Mouse (Mus musculus) kidney, postnatal 0 days (tissue): ENCODE results near the gene Tet3. TPM values are rescaled to one million over a fixed set of nuclear protein-coding genes. Genes with fewer than 3 reads are reported as not detected.

Experiments used
- ATAC-seq: fragments of 200-750 bp; cut with Nextera tagmentation; replicated peaks from 2 replicates; pipeline ENCODE4 v1.8.0; 2017; ENCODE audit warnings: low read depth, moderate number of reproducible peaks, moderate TSS enrichment, moderate library complexity; ENCODE audit not compliant: low FRiP score
- DNase-seq: peaks from one replicate; pipeline ENCODE4 v3.0.0-alpha.2; 2016; ENCODE audit warnings: low spot score
- H3K27ac ChIP-seq: fragments of 300-500 bp; sonication (generic); 2 replicates; pipeline ENCODE4 v1.5.1; 2014; ENCODE audit warnings: mild to moderate bottlenecking
- H3K27me3 ChIP-seq: fragments of 300-500 bp; sonication (generic); 2 replicates; pipeline ENCODE4 v1.6.1; 2014; ENCODE audit warnings: low read length, mixed read lengths; ENCODE audit not compliant: insufficient read depth
- H3K36me3 ChIP-seq: fragments of 300-500 bp; sonication (generic); 2 replicates; pipeline ENCODE4 v1.6.1; 2014; ENCODE audit warnings: low read length, mixed read lengths; ENCODE audit not compliant: insufficient read depth
- H3K4me1 ChIP-seq: fragments of 300-500 bp; sonication (generic); replicated peaks from 2 replicates; pipeline ENCODE4 v1.6.1; 2014; ENCODE audit warnings: antibody characterized with exemption, low read length, mixed read lengths; ENCODE audit not compliant: insufficient read depth
- H3K4me2 ChIP-seq: fragments of 300-500 bp; sonication (generic); 2 replicates; pipeline ENCODE4 v1.6.1; 2014; ENCODE audit warnings: mild to moderate bottlenecking, low read length, moderate library complexity, mixed read lengths
- H3K4me3 ChIP-seq: fragments of 300-500 bp; sonication (generic); replicated peaks from 2 replicates; pipeline ENCODE4 v1.5.1; 2014; ENCODE audit warnings: low read depth, low read length
- H3K9ac ChIP-seq: fragments of 300-500 bp; sonication (generic); 2 replicates; pipeline ENCODE4 v1.6.1; 2014; ENCODE audit warnings: low read depth, low read length
- H3K9me3 ChIP-seq: fragments of 300-500 bp; sonication (generic); replicated peaks from 2 replicates; pipeline ENCODE4 v1.6.1; 2016; ENCODE audit warnings: low read length, inconsistent platforms, mixed read lengths
- CTCF ChIP-seq: IDR thresholded peaks from 2 replicates; pipeline ENCODE4 v1.5.1; 2016; ENCODE audit warnings: antibody characterized with exemption, low read depth, mild to moderate bottlenecking, moderate library complexity
- WGBS: fragments of 180-500 bp; shearing (Covaris S2); extraction: QIAGEN DNeasy Blood & Tissue Kit; methylation state at CpG from one replicate; pipeline ENCODE4 v1.1.7; 2014; 5-methylcytosine and 5-hydroxymethylcytosine counted together
- polyA plus RNA-seq: library from polyadenylated mRNA; unstranded; fragments of >200 nt; fragmentation: Nextera tagmentation; extraction: Ambion mirVana; gene quantifications from 2 replicates; pipeline ENCODE4 v1.2.1, GENCODE M21; 2015

The Tet3 gene
- polyA plus RNA-seq, 1 experiment from 2014 or later, result 32.3 TPM

DNA sequence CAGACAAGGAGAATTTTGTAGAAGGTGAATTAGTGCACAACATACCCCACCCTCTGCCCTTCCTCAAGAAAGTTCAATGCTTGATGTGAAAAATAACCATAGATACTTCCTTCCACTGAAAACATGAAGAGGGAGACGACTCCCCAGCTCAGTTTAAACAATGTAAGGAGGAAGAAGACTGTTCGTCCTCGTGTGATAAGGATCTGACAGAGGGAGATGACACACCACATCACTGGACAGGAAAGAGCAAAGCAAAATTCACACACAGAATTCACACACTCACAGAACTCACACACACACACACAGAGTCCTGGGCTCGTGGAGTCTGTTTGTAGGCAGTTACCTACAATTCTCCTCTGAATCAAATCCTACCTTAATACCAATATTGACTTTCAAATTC, 31.7 kb upstream of the Tet3 start:
- Histone ChIP-seq H3K27ac (no peak overlapping the region), H3K27me3 (no peaks in the 10 kb centered on the region), H3K9me3 (no peaks in the 10 kb centered on the region), H3K4me3 (no peak overlapping the region), H3K36me3 (peaks cover 48% of the 10 kb centered on the region), H3K4me1 (no peaks in the 10 kb centered on the region), H3K9ac (no peak overlapping the region), H3K4me2 (no peak overlapping the region)
- ATAC-seq (no peak), DNase-seq (no peak)
- TF ChIP-seq CTCF, result no peak
- 67% methylated on average over 4 of the region's 4 CpGs for WGBS

DNA sequence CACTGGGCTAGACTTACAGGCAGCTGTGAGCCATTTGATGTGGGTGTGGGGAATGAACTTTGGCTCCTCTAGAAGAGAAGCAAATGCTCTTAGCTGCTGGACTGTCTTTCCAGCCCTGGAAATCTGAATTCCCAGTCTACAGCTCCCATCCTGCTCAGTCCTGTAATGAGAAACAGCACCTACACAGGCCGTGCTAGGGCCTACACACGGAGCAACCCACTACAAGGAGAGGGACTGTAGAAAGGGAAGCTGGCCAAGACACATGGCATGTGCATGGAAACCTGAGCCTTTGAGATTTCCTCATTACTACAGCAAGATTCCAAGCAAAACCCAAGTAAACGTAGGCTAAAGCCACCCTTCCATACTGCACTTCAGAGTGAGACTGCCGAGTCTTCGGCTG, 29.3 kb upstream of the Tet3 start:
- Histone ChIP-seq H3K36me3 (peaks cover 35% of the 10 kb centered on the region), H3K4me3 (no peak overlapping the region), H3K27ac (no peak overlapping the region), H3K4me2 (no peak overlapping the region), H3K27me3 (no peaks in the 10 kb centered on the region), H3K9me3 (no peaks in the 10 kb centered on the region), H3K9ac (no peak overlapping the region), H3K4me1 (no peaks in the 10 kb centered on the region)
- TF ChIP-seq CTCF, result no peak
- 90% methylated on average over 5 of the region's 5 CpGs for WGBS
- ATAC-seq (no peak), DNase-seq (no peak)

DNA sequence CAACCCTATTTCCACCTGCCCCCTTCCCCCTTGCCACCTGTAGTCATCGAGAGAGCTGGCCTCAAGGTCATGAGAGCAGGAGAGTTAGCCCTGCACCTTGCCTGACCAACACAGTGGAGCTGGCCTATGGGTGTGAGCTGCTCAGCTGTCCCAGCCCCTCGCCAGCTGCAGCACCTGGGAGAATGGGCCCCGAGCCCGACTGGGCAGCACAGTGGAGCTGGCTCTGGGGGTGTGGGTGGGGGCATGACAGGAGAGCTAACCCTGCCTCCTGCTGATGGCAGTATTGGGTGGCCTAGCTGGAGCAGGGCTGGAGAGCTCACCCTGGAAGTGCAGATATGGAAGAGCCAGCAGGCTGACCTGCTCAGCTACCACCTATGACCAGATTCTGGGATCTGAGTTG, 28.4 kb upstream of the Tet3 start:
- Histone ChIP-seq H3K4me3 (no peak overlapping the region), H3K9me3 (no peaks in the 10 kb centered on the region), H3K4me1 (peaks cover 2% of the 10 kb centered on the region; the same call in 1 of the 2 replicates), H3K27ac (no peak overlapping the region), H3K27me3 (no peaks in the 10 kb centered on the region), H3K4me2 (no peak overlapping the region), H3K36me3 (peaks cover 32% of the 10 kb centered on the region), H3K9ac (no peak overlapping the region)
- ATAC-seq (no peak), DNase-seq (no peak)
- WGBS, result 88% methylated on average over 4 of the region's 4 CpGs
- no peak for TF ChIP-seq CTCF

DNA sequence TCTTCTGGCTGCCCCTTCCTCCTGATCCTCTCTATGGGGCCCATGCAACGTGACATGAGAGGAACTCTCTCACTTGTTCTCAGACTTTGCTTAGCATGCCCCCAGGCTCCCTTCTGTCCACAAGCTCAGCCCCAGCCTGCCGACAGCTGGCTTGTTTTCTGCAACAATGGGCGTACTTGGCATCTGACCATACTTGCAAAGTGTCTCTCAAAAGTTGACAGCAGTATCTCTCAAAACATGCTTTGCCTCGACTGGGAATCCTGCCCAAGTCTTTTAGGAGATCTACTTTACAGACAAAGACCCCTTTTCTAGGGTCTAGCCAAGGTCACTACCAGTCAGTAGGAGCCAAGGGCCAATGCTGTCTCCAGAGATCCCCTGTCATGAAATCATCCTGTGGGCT, 27.0 kb upstream of the Tet3 start:
- Histone ChIP-seq H3K36me3 (peaks cover 39% of the 10 kb centered on the region), H3K27ac (no peak overlapping the region), H3K4me3 (no peak overlapping the region), H3K27me3 (no peaks in the 10 kb centered on the region), H3K9me3 (no peaks in the 10 kb centered on the region), H3K4me1 (peaks cover 4% of the 10 kb centered on the region; the same call in 1 of the 2 replicates), H3K4me2 (no peak overlapping the region), H3K9ac (no peak overlapping the region)
- 81% methylated on average over 4 of the region's 4 CpGs for WGBS
- no peak for TF ChIP-seq CTCF
- ATAC-seq (no peak), DNase-seq (no peak)

DNA sequence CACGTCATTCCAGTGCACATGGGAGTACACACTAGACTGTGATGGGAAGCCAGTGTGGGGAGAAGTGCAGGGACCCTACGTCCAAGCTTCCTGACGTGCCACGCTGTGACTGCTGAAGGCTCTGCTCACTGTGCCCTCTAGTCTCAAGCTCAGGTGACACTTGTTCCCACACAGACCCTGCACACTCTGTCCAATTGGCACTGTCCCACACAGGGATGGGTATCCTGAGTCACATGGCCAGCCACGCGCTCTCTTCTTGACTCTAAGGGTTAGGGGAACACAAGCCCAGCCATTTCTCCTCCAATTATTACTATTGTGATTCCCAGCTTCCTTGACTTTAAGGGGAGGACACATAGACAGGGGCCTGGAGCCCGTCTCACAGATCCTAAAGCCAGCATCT, 24.9 kb upstream of the Tet3 start:
- TF ChIP-seq CTCF, result no peak
- H3K36me3 ChIP-seq, result peaks cover 36% of the 10 kb centered on the region
- no peak overlapping the region for H3K4me3 ChIP-seq
- WGBS, result 95% methylated on average over 7 of the region's 7 CpGs
- ATAC-seq (no peak), DNase-seq (no peak)
- H3K4me2 ChIP-seq, result no peak overlapping the region
- no peak overlapping the region for H3K9ac ChIP-seq
- no peaks in the 10 kb centered on the region for H3K9me3 ChIP-seq
- no peaks in the 10 kb centered on the region for H3K27me3 ChIP-seq
- H3K4me1 ChIP-seq, result peaks cover 4% of the 10 kb centered on the region; the same call in 1 of the 2 replicates
- no peak overlapping the region for H3K27ac ChIP-seq

DNA sequence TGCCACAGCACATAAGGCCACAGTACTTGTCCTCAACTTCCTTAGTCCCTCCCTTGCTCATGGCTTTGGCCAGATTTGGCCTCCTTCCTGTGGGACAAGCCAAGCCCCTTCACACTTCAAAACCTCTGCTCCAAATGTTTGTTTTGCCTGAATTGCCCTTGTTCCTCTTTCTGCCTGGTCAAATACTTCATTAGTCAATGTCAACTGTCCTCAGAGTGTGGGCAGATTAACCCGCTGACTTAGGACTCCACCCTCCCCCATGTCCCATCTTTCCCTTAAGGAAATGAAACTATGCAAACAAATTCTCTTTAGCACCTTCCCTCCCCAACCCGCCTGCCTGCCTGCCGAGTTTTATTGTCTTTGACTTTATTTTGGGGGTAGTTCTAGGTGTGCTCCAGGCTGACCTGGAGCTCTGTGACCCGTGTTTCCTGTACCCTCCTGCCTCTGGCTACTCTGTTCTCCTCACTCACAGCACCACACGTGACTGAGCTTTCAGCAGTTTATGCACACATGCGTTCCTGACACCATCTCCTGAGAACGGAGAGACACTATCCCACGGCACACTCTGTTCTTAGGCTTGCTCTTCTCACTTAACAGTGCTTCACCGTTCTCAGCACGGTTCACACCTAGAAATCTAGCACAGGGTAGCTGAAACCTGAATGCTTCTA, 23.7 kb upstream of the Tet3 start:
- WGBS, result 37% methylated on average over 10 of the region's 10 CpGs
- no peak overlapping the region for H3K4me3 ChIP-seq
- H3K4me2 ChIP-seq, result no peak overlapping the region
- peaks cover 26% of the 10 kb centered on the region for H3K36me3 ChIP-seq
- no peak overlapping the region for H3K9ac ChIP-seq
- H3K27me3 ChIP-seq, result no peaks in the 10 kb centered on the region
- H3K9me3 ChIP-seq, result no peaks in the 10 kb centered on the region
- DNase-seq (peak; percentile 60), ATAC-seq (0 out of 2 replicates have a peak, but pooled peaks have one; percentile 19)
- no peak for TF ChIP-seq CTCF
- peak overlapping the region; percentile 60 for H3K27ac ChIP-seq
- peaks cover 4% of the 10 kb centered on the region; the same call in 1 of the 2 replicates for H3K4me1 ChIP-seq
